Mouse (Mus musculus) liver, embryonic 14 days (tissue): ENCODE results near the gene Zfp316. TPM values are rescaled to one million over a fixed set of nuclear protein-coding genes. Genes with fewer than 3 reads are reported as not detected.

Experiments
- polyA plus RNA-seq: library from polyadenylated mRNA; depleted of rRNA; stranded (reverse); fragments of >200 nt; gene quantifications from 2 replicates; pipeline ENCODE4 v1.2.3, GENCODE M21; 2012; rRNA removed

The Zfp316 gene
- polyA plus RNA-seq = 0.27 and 0.32 TPM in 2 replicates

DNA sequence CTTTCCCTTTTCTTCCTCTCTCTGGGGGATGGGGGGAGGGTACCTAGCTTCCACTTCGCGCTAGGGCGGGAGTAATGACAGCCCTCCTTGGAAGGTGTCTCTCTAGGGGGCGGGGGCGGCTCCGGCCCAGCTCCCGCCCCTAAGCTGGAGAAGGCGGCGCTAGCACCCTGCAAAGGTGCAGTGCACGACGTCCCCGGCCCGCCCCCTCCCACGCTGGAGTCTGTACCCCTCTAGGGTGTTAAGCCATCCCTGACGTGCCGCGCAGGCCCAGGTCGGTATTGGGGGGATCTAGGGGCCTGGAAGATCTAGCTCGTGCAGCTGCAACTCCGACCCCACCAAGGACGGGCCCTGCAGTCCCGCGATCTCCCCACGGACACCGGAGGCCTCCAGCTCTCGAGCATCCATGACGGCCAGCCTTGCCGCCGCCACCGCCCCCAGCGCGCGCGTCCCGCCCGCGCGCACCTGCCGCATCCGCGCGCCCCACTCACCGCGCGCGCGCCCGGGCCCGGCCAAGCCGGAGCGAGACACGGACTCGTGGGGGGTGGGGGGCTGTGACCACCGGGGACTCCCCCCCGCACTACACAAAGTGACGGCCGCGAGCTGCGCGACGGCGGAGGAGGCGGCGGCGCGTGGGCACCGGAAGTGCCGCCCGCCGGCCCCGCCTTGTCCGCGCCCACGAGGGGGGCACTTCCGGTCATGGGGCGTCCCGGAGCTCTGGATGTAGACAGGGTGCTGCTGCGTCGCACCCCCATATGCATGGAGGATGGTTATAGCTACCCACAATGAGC, at the start of gene Zfp316:
Gene Zfp316 (minus strand): TSS at position 660 of the 788 bp plus-strand sequence.

DNA sequence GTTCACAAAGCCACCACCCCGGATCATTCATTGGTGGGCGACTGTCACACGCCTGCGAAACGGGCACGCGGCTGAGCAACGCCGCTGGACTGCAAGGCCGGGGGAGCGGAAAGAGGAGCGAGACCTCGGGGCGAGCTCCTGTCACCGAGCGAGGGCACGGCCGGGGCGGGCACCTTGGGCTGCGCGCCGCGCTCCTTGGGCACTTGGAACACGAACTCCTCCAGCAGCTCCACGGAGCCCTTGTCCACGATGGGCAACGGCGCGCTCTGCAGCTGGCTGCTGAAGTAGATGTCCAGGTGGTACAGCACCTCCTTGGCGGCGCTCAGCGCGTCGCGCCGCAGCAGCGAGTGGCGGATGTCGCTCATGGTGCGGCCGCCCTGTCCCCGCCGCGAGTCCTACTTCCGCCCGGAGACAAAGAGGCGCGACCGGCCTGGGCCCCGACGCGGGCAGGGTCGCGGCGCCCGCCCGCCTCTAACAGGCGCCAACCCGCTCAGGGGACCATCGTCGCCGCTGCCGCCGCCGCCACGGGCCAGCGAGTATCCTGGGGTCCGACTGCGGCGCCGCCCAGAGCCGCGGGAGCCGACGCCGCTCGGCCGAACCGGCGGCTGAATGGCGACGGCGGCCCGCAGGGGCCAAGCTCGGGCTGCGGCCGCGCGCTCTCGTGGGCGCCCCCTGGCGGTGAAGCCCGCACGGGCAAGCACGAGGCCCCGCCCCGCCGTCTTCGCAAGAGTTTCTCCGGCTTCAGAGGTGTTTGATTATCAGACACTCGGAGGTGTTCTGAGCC, 45.1 kb upstream of the Zfp316 start, which contains the start of gene E130309D02Rik:
Gene E130309D02Rik (minus strand): TSS at position 631 of the 784 bp plus-strand sequence.

DNA sequence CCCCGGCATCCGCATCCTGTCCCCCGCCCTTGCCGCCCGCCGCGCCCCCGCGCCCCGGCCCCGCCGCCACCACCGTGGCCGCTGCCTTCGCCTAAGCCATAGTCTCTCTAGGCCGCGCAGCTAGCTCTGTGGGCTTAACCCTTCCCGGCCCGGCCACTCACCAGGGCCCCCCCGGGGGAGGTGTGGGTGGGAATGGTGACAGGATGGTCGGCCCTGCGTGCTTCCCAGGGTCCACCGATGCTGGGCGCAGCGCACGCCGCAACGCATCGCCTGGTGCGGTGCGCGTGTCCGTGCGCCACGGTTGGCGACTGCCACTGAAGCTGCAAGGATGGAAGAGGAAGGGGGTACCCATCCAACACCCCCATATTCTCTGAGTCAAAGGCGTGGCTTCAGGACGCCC, 23.6 kb upstream of the Zfp316 start, which contains the start of gene Zfp853:
Gene Zfp853 (minus strand): TSS at position 220 of the 400 bp plus-strand sequence.

DNA sequence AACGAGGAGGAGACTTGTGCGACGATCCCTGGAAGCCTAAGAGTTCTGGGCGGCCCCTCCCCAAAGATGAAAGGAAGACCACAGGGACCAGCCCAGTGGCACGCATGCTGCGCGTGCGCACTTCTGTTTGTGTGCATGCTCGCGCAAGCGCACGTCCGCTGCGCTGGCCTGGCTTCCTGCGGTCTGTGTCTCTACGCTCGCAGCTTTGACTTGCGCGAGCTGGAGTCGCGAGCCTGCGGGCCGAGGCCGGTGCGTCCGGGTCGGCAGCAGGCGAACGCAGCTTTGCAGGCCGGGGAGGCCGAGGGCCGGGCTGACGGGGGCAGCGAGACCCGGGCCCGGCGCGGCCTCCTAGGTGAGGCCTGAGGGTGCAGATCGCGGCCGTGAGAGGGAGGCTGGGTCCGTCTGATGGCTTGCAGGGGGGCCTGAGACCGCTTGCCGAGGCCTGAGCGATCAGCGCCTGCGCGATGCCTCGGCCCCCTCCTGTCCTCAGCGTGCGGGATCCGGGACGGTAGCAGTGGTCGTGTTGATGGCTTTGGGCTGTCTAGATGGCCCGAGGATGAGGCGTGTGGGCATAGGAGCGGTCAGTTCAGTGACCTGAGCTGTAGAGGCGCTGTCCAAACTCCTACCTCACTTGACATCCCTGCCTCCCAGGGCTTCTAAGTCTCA, 34.7 kb downstream of the Zfp316 start, which contains the start of gene Zfp12:
Gene Zfp12 (plus strand): TSS at position 136 of the 666 bp plus-strand sequence.

DNA sequence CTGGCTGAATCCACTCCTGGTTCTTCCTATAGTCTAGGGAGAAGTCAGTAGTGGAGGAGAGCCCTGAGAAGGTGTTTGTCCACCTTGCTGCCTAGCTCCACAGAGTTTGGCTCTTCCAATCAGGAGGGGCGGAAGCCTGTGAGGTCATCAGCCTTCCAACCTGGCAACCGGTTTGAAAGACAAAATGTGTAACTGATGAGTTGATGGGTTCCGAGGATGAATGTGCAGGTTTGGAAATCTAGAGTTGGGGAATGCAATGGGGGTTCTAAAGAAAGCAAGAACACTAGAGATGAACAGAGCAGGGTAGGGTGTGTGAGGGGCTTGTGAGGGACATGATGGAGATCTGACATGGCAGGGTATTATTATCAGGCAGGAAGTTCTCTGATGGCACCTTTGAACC, 43.0 kb downstream of the Zfp316 start, which contains the start of gene Spdye4a:
Gene Spdye4a (minus strand): TSS at position 101 of the 400 bp plus-strand sequence.

Other genes with a start within 250 kb of the Zfp316 start
- gene Rnf216, start 157.0 kb downstream of the Zfp316 start, polyA plus RNA-seq = 9.2 and 9.6 TPM in 2 replicates
- not detected in 2 replicates for gene Olfr718-ps1, start 122.4 kb downstream of the Zfp316 start, polyA plus RNA-seq
- 1.9 and 2.0 TPM in 2 replicates for gene Rbak, start 89.2 kb downstream of the Zfp316 start, polyA plus RNA-seq
- gene Spdye4b, start 89.0 kb downstream of the Zfp316 start, polyA plus RNA-seq = not detected in 2 replicates
- gene Spdye4a, start 43.1 kb downstream of the Zfp316 start, polyA plus RNA-seq = not detected in 2 replicates
- 2.1 and 2.3 TPM in 2 replicates for gene Zfp12, start 34.9 kb downstream of the Zfp316 start, polyA plus RNA-seq
- 0.06 and 0.08 TPM in 2 replicates for gene Zfp853, start 23.6 kb upstream of the Zfp316 start, polyA plus RNA-seq
- gene E130309D02Rik, start 45.3 kb upstream of the Zfp316 start, polyA plus RNA-seq = 10.8 and 13.9 TPM in 2 replicates
- 15.1 and 16.1 TPM in 2 replicates for gene Zdhhc4, start 59.2 kb upstream of the Zfp316 start, polyA plus RNA-seq
- gene Grid2ip, start 87.3 kb upstream of the Zfp316 start, polyA plus RNA-seq = 0.01 and 0.02 TPM in 2 replicates
- 35.5 and 44.9 TPM in 2 replicates for gene Kdelr2, start 133.8 kb upstream of the Zfp316 start, polyA plus RNA-seq
- 4.0 and 5.2 TPM in 2 replicates for gene Daglb, start 194.6 kb upstream of the Zfp316 start, polyA plus RNA-seq